Mouse (Mus musculus) olfactory bulb, adult 2 months (tissue): ENCODE results near the gene Exph5. TPM values are rescaled to one million over a fixed set of nuclear protein-coding genes. Genes with fewer than 3 reads are reported as not detected.
A peak's percentile ranks its signal among the peaks of the same experiment; 100 is the strongest.

Experiments used
- H3K27ac ChIP-seq: fragments of 200-500 bp; 2 replicates; pipeline ENCODE4 v1.5.1; 2012; ENCODE audit warnings: low read depth, low read length; ENCODE audit not compliant: insufficient read depth
- H3K4me1 ChIP-seq: fragments of 200-500 bp; 2 replicates; pipeline ENCODE4 v1.6.1; 2012; ENCODE audit warnings: low read length; ENCODE audit not compliant: control insufficient read depth, insufficient read depth
- H3K4me3 ChIP-seq: fragments of 200-500 bp; 2 replicates; pipeline ENCODE4 v1.5.1; 2012; ENCODE audit warnings: mild to moderate bottlenecking, low read depth, low read length, moderate library complexity; ENCODE audit not compliant: insufficient read depth
- CTCF ChIP-seq: fragments of 200-500 bp; IDR thresholded peaks from 2 replicates; pipeline ENCODE4 v1.5.1; 2012; ENCODE audit warnings: low read depth, mild to moderate bottlenecking, low read length, moderate library complexity; ENCODE audit not compliant: insufficient read depth
- POLR2A ChIP-seq: fragments of 200-500 bp; IDR thresholded peaks from 2 replicates; pipeline ENCODE4 v1.6.1; 2012; ENCODE audit warnings: mild to moderate bottlenecking, low read depth, low read length, moderate library complexity; ENCODE audit not compliant: insufficient read depth
- WGBS: fragments of 180-500 bp; shearing (Covaris S2); methylation state at CpG from one replicate; pipeline ENCODE4 v1.1.7; 2018; 5-methylcytosine and 5-hydroxymethylcytosine counted together
- polyA plus RNA-seq: library from polyadenylated mRNA; stranded (reverse); fragments of >200 nt; gene quantifications from 2 replicates; pipeline ENCODE4 v1.2.4, GENCODE M21; 2012; ENCODE audit warnings: low replicate concordance; ENCODE audit not compliant: missing spikeins, insufficient read depth, insufficient read length

Gene Exph5
- polyA plus RNA-seq, 1 experiment, result not detected

GRCm38 (mm10) chr9:53269466-53269755, 32.1 kb upstream of the Exph5 start:
- WGBS, result 94% methylated on average over 5 of the region's 5 CpGs
- TF ChIP-seq POLR2A (no peak), CTCF (no peak)
- no peaks in the 10 kb centered on the region for H3K4me1 ChIP-seq
- no peak overlapping the region for H3K4me3 ChIP-seq
- no peak overlapping the region for H3K27ac ChIP-seq

GRCm38 (mm10) chr9:53271281-53272022, 30.0 kb upstream of the Exph5 start:
- WGBS, result 89% methylated on average over 5 of the region's 5 CpGs
- Histone ChIP-seq H3K4me3 (no peak overlapping the region), H3K27ac (no peak overlapping the region), H3K4me1 (no peaks in the 10 kb centered on the region)
- TF ChIP-seq POLR2A (no peak), CTCF (no peak)

- no peak overlapping the region for H3K27ac ChIP-seq
- 77% methylated on average over 5 of the region's 5 CpGs for WGBS
- no peak overlapping the region for H3K4me3 ChIP-seq
- no peaks in the 10 kb centered on the region for H3K4me1 ChIP-seq
- TF ChIP-seq POLR2A, result no peak
- TF ChIP-seq CTCF, result no peak
These were observed 29.3 kb upstream of the Exph5 start for GRCm38 (mm10) chr9:53272207-53272606.

GRCm38 (mm10) chr9:53272714-53273113, 28.8 kb upstream of the Exph5 start:
- Histone ChIP-seq H3K27ac (no peak overlapping the region), H3K4me1 (no peaks in the 10 kb centered on the region), H3K4me3 (no peak overlapping the region)
- WGBS, result 82% methylated on average over 4 of the region's 4 CpGs
- no peak for TF ChIP-seq CTCF
- no peak for TF ChIP-seq POLR2A

GRCm38 (mm10) chr9:53276381-53276780, 25.1 kb upstream of the Exph5 start:
- no peaks in the 10 kb centered on the region for H3K4me1 ChIP-seq
- H3K27ac ChIP-seq, result no peak overlapping the region
- WGBS, result 95% methylated on average over 1 of the region's 1 CpGs
- TF ChIP-seq CTCF, result no peak
- no peak for TF ChIP-seq POLR2A
- no peak overlapping the region for H3K4me3 ChIP-seq

GRCm38 (mm10) chr9:53278997-53279396, 22.5 kb upstream of the Exph5 start:
- 68% methylated on average over 2 of the region's 2 CpGs for WGBS
- no peaks in the 10 kb centered on the region for H3K4me1 ChIP-seq
- no peak for TF ChIP-seq POLR2A
- TF ChIP-seq CTCF, result no peak

GRCm38 (mm10) chr9:53286793-53287192, 14.7 kb upstream of the Exph5 start:
- 47% methylated on average over 6 of the region's 6 CpGs for WGBS
- H3K27ac ChIP-seq, result no peak overlapping the region
- H3K4me1 ChIP-seq, result peaks cover 2% of the 10 kb centered on the region; the same call in 1 of the 2 replicates
- TF ChIP-seq CTCF (no peak), POLR2A (no peak)
- no peak overlapping the region for H3K4me3 ChIP-seq

More at GRCm38 (mm10) chr9:53278997-53279396, 22.5 kb upstream of the Exph5 start:
- no peak overlapping the region for H3K4me3 ChIP-seq
- no peak overlapping the region for H3K27ac ChIP-seq

GRCm38 (mm10) chr9:53290006-53290405, 11.5 kb upstream of the Exph5 start:
- 91% methylated on average over 3 of the region's 3 CpGs for WGBS
- TF ChIP-seq POLR2A (no peak), CTCF (no peak)
- Histone ChIP-seq H3K4me1 (peaks cover 2% of the 10 kb centered on the region; the same call in 1 of the 2 replicates), H3K27ac (no peak overlapping the region), H3K4me3 (no peak overlapping the region)

GRCm38 (mm10) chr9:53292833-53293232, 8.6 kb upstream of the Exph5 start:
- Histone ChIP-seq H3K4me3 (no peak overlapping the region), H3K27ac (no peak overlapping the region), H3K4me1 (no peaks in the 10 kb centered on the region)
- TF ChIP-seq CTCF, result no peak
- no peak for TF ChIP-seq POLR2A

GRCm38 (mm10) chr9:53301801-53302311, 386 bp downstream of the Exph5 start:
- TF ChIP-seq CTCF, result no peak
- TF ChIP-seq POLR2A, result no peak
- Histone ChIP-seq H3K4me1 (peaks cover 11% of the 10 kb centered on the region; the same call in 1 of the 2 replicates), H3K27ac (no peak overlapping the region), H3K4me3 (peak overlapping the region; percentile 40)
- WGBS, result 5% methylated on average over 19 of the region's 19 CpGs

- TF ChIP-seq CTCF (no peak), POLR2A (no peak)
- Histone ChIP-seq H3K4me3 (no peak overlapping the region), H3K4me1 (peaks cover 11% of the 10 kb centered on the region; the same call in 1 of the 2 replicates), H3K27ac (no peak overlapping the region)
- WGBS, result 45% methylated on average over 5 of the region's 5 CpGs
These were observed 945 bp downstream of the Exph5 start for GRCm38 (mm10) chr9:53302415-53302814.
